Comparison of ENCODE assay signal across 9 mouse cellular contexts in genomic region chr10:66928211-66928990, GRCm38 (mm10).
DNase-seq lines count a peak whose midpoint lies in the region; ATAC-seq lines count a peak whose summit lies in the region.
"Had no signal": no experiment of that assay in that cellular context is flagged by ENCODE, and none has a peak within 500 bp of the region (broad histone marks: within the 10 kb centered on the region; RNA-seq: fewer than 3 reads in every experiment).

No protein-coding gene starts in this region.

- H3K4me1 ChIP-seq in intestine, embryonic 16.5 days (ENCODE audit: control insufficient read depth, insufficient read depth, low read length), result peaks cover 9% of the 10 kb centered on the region

- no peak overlapping the region for H3K4me2 ChIP-seq in intestine, embryonic 16.5 days (ENCODE audit: low read depth, low read length)

- peak; percentile 79 for ATAC-seq in intestine, embryonic 16.5 days

- peak; percentile 80 for DNase-seq in heart, adult 8-10 months (ENCODE audit: low spot score)
- DNase-seq in heart, postnatal 4 days, result no peak
- DNase-seq in adrenal gland, postnatal 14 days, result peak; percentile 57
- peak; percentile 27 to 41 for DNase-seq in lung, postnatal 4 days
- no peak for DNase-seq in embryo, embryonic 9.5 days (ENCODE audit: extremely low spot score)
- DNase-seq in urinary bladder, adult 2 months (ENCODE audit: low spot score), result no peak
- DNase-seq in layer of hippocampus, postnatal 36 days, result no peak
- DNase-seq: midbrain, embryonic 14.5 days had no signal

- no peak overlapping the region for H3K9ac ChIP-seq in intestine, embryonic 16.5 days (ENCODE audit: low read depth, low read length)

- no peaks in the 10 kb centered on the region for H3K36me3 ChIP-seq in intestine, embryonic 16.5 days (ENCODE audit: control insufficient read depth, insufficient read depth, low read length)

- H3K27ac ChIP-seq in intestine, embryonic 16.5 days (ENCODE audit: low read length), result peak overlapping the region; percentile 63

- no peaks in the 10 kb centered on the region for H3K27me3 ChIP-seq in intestine, embryonic 16.5 days (replicated peaks; ENCODE audit: control insufficient read depth, insufficient read depth, low read length)

- H3K4me3 ChIP-seq in intestine, embryonic 16.5 days (ENCODE audit: low read length), result no peak overlapping the region

- H3K9me3 ChIP-seq in intestine, embryonic 16.5 days (ENCODE audit: control insufficient read depth, low read length), result no peaks in the 10 kb centered on the region

- 54% methylated on average over 6 of the region's 6 CpGs for WGBS in intestine, embryonic 16.5 days

Comparison
In these comparisons a context has a peak if more than half of its experiments do, and no peak if none do; other contexts are left out.
1. DNase-seq: peak in heart, adult 8-10 months (single experiment), adrenal gland, postnatal 14 days (single experiment) and lung, postnatal 4 days (2 of 2); none in heart, postnatal 4 days (single experiment), embryo, embryonic 9.5 days (single experiment), urinary bladder, adult 2 months (single experiment) and layer of hippocampus, postnatal 36 days (0 of 2).